Mouse (Mus musculus) inflammation-experienced regulatory T-cells, adult 16 weeks (primary cell): ENCODE results near the gene Dcdc2a. TPM values are rescaled to one million over a fixed set of nuclear protein-coding genes. Genes with fewer than 3 reads are reported as not detected.

Experiments
- polyA plus RNA-seq: library from polyadenylated mRNA; unstranded; fragments of 100-300 nt; shearing (Covaris generic); gene quantifications from one replicate; pipeline ENCODE4 v1.2.1, GENCODE M21; 2017

Gene Dcdc2a
- not detected for polyA plus RNA-seq

DNA sequence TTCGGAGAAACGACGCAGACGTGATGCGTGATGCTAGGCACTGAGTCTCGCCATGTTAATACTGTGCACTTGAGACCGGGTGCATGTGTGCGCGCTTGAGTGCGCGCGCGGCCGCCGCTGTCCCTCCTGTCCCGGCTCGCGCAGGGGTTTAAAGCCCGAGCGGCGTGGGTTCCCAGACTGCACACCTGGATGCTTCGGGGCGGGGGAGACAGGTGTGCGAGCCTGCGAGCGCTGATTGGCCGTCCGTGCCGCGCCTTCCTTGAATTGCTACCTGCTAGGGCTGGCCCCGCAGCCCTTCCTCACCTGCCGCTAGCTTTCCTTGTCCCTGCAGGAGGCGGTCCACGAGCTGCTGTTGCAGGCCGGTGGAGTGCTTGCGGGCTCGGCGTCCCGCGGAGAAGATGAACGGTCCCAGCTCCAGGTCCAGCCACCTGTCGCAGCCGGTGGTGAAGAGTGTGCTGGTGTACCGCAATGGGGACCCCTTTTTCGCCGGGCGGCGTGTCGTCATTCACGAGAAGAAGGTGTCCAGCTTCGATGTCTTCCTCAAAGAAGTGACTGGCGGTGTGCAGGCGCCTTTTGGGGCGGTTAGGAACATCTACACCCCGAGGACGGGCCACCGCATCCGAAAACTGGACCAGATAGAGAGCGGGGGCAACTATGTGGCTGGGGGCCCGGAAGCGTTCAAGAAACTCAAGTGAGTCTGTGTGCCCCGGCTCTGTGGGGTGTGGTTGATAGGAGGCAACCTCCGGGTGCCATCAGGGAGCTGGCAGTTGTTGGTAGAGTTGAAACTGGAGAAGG lies at the start of gene Dcdc2a:
TSS of gene Dcdc2a (plus strand) at position 132 of the 795 bp plus-strand sequence.

GRCm38 (mm10) chr13:25019793-25020539 lies 35.8 kb upstream of the Dcdc2a start, which contains the start of gene Mrs2:
Gene Mrs2 (minus strand): TSS chr13:25020379.

Other genes with a start within 250 kb of the Dcdc2a start
- gene Acot13, start 224.5 kb upstream of the Dcdc2a start, polyA plus RNA-seq, result 85.2 TPM
- gene Tdp2, start 224.3 kb upstream of the Dcdc2a start, polyA plus RNA-seq, result 49.1 TPM
- gene D130043K22Rik, start 210.9 kb upstream of the Dcdc2a start, polyA plus RNA-seq, result 1.1 TPM
- gene Aldh5a1, start 118.3 kb upstream of the Dcdc2a start, polyA plus RNA-seq, result 0.17 TPM
- gene Gpld1, start 112.9 kb upstream of the Dcdc2a start, polyA plus RNA-seq, result 5.9 TPM
- gene Mrs2, start 35.6 kb upstream of the Dcdc2a start, polyA plus RNA-seq, result 3.9 TPM
- not detected for gene Nrsn1, start 214.5 kb downstream of the Dcdc2a start, polyA plus RNA-seq